Comparison of ENCODE assay signal across 8 mouse cellular contexts in the genomic region with DNA sequence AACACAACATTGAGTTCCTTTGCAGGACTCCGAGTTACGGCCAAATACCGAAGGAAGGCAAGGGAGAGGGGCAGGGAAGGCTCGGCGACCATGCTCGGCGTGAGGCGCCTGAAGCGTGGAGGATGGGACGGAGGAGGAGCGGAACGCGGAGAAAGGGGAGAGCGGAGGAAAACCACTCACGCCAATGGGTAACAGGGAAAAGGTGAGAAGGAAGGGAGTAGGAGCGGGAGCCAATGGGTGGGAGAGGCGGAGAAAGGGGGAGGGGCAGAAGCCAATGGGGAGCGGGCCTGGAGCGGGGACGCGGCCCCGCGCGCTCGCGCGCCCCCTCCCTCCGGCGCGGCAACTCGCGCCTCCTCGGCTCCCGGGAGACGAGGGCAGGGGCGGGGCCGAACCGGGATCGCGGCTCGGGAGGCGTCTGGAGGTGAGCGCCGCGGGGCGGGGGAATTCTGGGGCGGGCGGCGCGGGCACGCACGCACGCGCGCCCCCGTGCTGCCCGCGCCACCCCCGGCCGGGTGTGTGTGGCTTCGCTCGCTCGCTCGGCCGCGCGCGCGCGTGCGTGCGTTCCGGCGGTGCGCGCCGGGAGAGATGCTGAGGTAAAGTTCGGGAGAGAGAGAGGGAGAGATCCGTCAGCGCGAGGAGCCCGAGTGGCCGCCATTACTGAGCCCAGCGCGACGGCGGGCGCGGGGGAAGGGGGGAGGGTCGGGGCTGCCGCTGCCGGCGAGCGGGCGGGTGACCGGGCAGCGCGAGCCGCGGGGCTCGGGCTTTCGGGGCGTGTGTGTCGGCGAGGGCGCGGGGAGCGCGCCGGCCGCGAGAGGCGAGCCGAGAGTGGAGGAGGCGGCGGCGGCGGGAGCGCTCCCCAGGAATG. TPM values are rescaled to one million over a fixed set of nuclear protein-coding genes. Genes with fewer than 3 reads are reported as not detected.
DNase-seq lines count a peak whose midpoint lies in the region; ATAC-seq lines count a peak whose summit lies in the region.

Arhgap5 (plus strand) TSS at position 517 of the 865 bp plus-strand sequence.

- WGBS in hindbrain, embryonic 16.5 days: under 1% methylated on average over 61 of the region's 119 CpGs
- under 1% methylated on average over 70 of the region's 119 CpGs for WGBS in macrophage (ENCODE audit: missing documents)

- H3K36me3 ChIP-seq in hindbrain, embryonic 16.5 days (ENCODE audit: control insufficient read depth, insufficient read depth, low read length): no peaks in the 10 kb centered on the region
- no peaks in the 10 kb centered on the region for H3K36me3 ChIP-seq in macrophage (ENCODE audit: inconsistent target)

- peaks cover 3% of the 10 kb centered on the region; the same call in 1 of the 2 replicates for H3K4me1 ChIP-seq in hindbrain, embryonic 16.5 days (ENCODE audit: control insufficient read depth, insufficient read depth, low read depth, low read length)

- no peaks in the 10 kb centered on the region for H3K9me3 ChIP-seq in hindbrain, embryonic 16.5 days (ENCODE audit: control insufficient read depth, low read length)

- no peaks in the 10 kb centered on the region for H3K27me3 ChIP-seq in hindbrain, embryonic 16.5 days (replicated peaks; ENCODE audit: control insufficient read depth, insufficient read depth, low read length)

- peak; percentile 89 for DNase-seq in WW6 (ENCODE audit: low read depth, low spot score)
- DNase-seq in cerebellum, postnatal 4 days (ENCODE audit: low spot score in 2 of 2): peak; percentile 93 to 98
- DNase-seq in gastrocnemius, adult 18-20 months (ENCODE audit: low spot score): peak; percentile 96
- DNase-seq in left cerebral cortex, adult 18-20 months (ENCODE audit: low spot score in 2 of 2): peak; percentile 92 to 93
- DNase-seq in right cerebral cortex, adult 18-20 months: peak; percentile 96
- peak; percentile 87 for DNase-seq in urinary bladder, postnatal 10 days (ENCODE audit: low spot score)

- peak; percentile 97 for ATAC-seq in hindbrain, embryonic 16.5 days

- H3K9ac ChIP-seq in hindbrain, embryonic 16.5 days (ENCODE audit: low read depth, low read length): peak within 1 kb of the TSS; percentile 97

- H3K4me2 ChIP-seq in hindbrain, embryonic 16.5 days (ENCODE audit: low read length): peak within 1 kb of the TSS; percentile 87

- peak within 1 kb of the TSS; percentile 99 for H3K4me3 ChIP-seq in hindbrain, embryonic 16.5 days (ENCODE audit: low read length)
- H3K4me3 ChIP-seq in macrophage (ENCODE audit: inconsistent target): peak within 1 kb of the TSS; percentile 67

- peaks cover 38% of the 10 kb centered on the region for H3K79me2 ChIP-seq in macrophage (ENCODE audit: inconsistent target)

- peak within 1 kb of the TSS; percentile 100 for H3K27ac ChIP-seq in hindbrain, embryonic 16.5 days (ENCODE audit: low read depth, low read length)
- H3K27ac ChIP-seq in macrophage: peak within 1 kb of the TSS; percentile 58

RNA-seq across cellular contexts. Expression of gene Arhgap5, which starts in this region (rescaled TPM):
- 10 to 100 TPM; 44.3 to 50.2 TPM for total RNA-seq in gastrocnemius, adult 18-20 months (2021)
- polyA plus RNA-seq in hindbrain, embryonic 16.5 days (2015; fragmentation: Nextera tagmentation; extraction: Ambion mirVana): 33.4 and 35.3 TPM in 2 replicates
- total RNA-seq in left cerebral cortex, adult 18-20 months (2021): 100 to 1,000 TPM; 140 to 149 TPM
- total RNA-seq in macrophage (2018; cell fraction: chromatin; rRNA removed): 10 to 100 TPM; 11.8 to 60.6 (median 32.4) TPM
- 10 to 100 TPM; 12.2 to 25.6 (median 19.7) TPM for total RNA-seq in macrophage (2018; cell fraction: cytosol; rRNA removed)
- 10 to 100 TPM; 16.0 to 51.2 (median 27.9) TPM for total RNA-seq in macrophage (2018; cell fraction: nucleus; rRNA removed)
- 11.5 to 14.6 TPM (median 12.3 TPM) in 3 replicates for polyA plus RNA-seq in macrophage (2018)

Comparison
In these comparisons a context has a peak if more than half of its experiments do, and no peak if none do; other contexts are left out.
1. Peak in every context shown above with its lines: DNase-seq, ATAC-seq, H3K4me3 ChIP-seq and H3K27ac ChIP-seq.